9 mouse cellular contexts compared by ENCODE assay signal in the genomic region with DNA sequence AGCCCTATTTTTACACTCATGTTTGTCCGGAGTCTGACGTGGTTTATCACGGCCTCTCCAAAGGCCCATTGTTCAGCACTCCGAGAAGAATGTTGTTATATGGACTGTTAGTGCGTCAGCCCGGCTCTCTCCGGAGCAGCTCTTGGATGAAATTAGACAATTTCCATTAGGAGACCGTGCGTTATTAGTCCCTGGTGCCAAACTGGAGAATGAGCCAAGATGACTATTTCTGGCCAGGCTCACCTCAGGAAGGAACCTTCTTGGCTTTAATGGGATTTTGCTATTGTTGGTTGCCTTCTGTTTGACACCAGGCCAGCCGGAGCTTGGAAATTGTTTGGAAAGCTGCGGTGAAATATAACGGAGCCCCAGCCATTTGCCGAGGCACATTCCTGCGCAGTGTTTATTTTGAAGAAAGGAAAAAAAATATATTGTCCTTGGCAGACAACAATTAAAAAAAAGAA. TPM values are rescaled to one million over a fixed set of nuclear protein-coding genes. Genes with fewer than 3 reads are reported as not detected.
A peak's percentile ranks its signal among the peaks of the same experiment; 100 is the strongest.
DNase-seq lines count a peak whose midpoint lies in the region; ATAC-seq lines count a peak whose summit lies in the region.
"Had no signal": no experiment of that assay in that cellular context is flagged by ENCODE, and none has a peak within 500 bp of the region (broad histone marks: within the 10 kb centered on the region; RNA-seq: fewer than 3 reads in every experiment).

No protein-coding gene starts in this region.

- peaks cover 7% of the 10 kb centered on the region; the same call in 1 of the 2 replicates for H3K27me3 ChIP-seq in lung, embryonic 15.5 days
- H3K27me3 ChIP-seq: hindbrain, embryonic 15.5 days had no signal

- H3K4me2 ChIP-seq in lung, embryonic 15.5 days = peak overlapping the region; percentile 42
- H3K4me2 ChIP-seq: hindbrain, embryonic 15.5 days had no signal

- no peak overlapping the region for H3K9ac ChIP-seq in lung, embryonic 15.5 days
- H3K9ac ChIP-seq: hindbrain, embryonic 15.5 days had no signal

- no peaks in the 10 kb centered on the region for H3K9me3 ChIP-seq in lung, embryonic 15.5 days
- H3K9me3 ChIP-seq: hindbrain, embryonic 15.5 days had no signal

- H3K27ac ChIP-seq in lung, embryonic 15.5 days = peak overlapping the region; percentile 82
- H3K27ac ChIP-seq: hindbrain, embryonic 15.5 days had no signal

- no peaks in the 10 kb centered on the region for H3K36me3 ChIP-seq in lung, embryonic 15.5 days
- H3K36me3 ChIP-seq: hindbrain, embryonic 15.5 days had no signal

- peaks cover 23% of the 10 kb centered on the region for H3K4me1 ChIP-seq in lung, embryonic 15.5 days

- no peak overlapping the region for H3K4me3 ChIP-seq in lung, embryonic 15.5 days
- H3K4me3 ChIP-seq: hindbrain, embryonic 15.5 days had no signal

- DNase-seq in cerebellum, adult 18-20 months = peak; percentile 12 to 38
- no peak for DNase-seq in cerebellum, adult 8-10 months
- peak; percentile 72 for DNase-seq in cerebellum, postnatal 10 days
- DNase-seq in heart, postnatal 4 days = peak; percentile 76
- DNase-seq in right cerebral cortex, adult 18-20 months = no peak
- no peak for DNase-seq in spleen, postnatal 4 days (ENCODE audit: low spot score in 2 of 2)
- no peak for DNase-seq in urinary bladder, adult 18-20 months (ENCODE audit: low spot score in 2 of 2)

- WGBS in lung, embryonic 15.5 days = 21% methylated on average over 14 of the region's 14 CpGs

- ATAC-seq in lung, embryonic 15.5 days (ENCODE audit: borderline replicate concordance, extremely low read depth, low FRiP score, low TSS enrichment) = peak; percentile 78

RNA-seq across cellular contexts. Expression of gene Hlx, which starts 16.3 kb away (rescaled TPM):
- total RNA-seq in heart, postnatal 4 days (2021) = 10 to 100 TPM; 13.7 to 20.6 TPM
- polyA plus RNA-seq in lung, embryonic 15.5 days (2015; fragmentation: Nextera tagmentation; extraction: Ambion mirVana) = 32.5 and 34.1 TPM in 2 replicates

Comparison
In these comparisons a context has a peak if more than half of its experiments do, and no peak if none do; other contexts are left out.
1. DNase-seq: peak in cerebellum, adult 18-20 months (2 of 2), cerebellum, postnatal 10 days (2 of 2) and heart, postnatal 4 days (single experiment); none in cerebellum, adult 8-10 months (single experiment), right cerebral cortex, adult 18-20 months (single experiment), spleen, postnatal 4 days (0 of 2) and urinary bladder, adult 18-20 months (0 of 2).